Mouse (Mus musculus): ENCODE data around the gene Olfr619. TPM values are rescaled to one million over a fixed set of nuclear protein-coding genes. Genes with fewer than 3 reads are reported as not detected.

The Olfr619 gene
- polyA plus RNA-seq, 1 experiment: not detected

DNA sequence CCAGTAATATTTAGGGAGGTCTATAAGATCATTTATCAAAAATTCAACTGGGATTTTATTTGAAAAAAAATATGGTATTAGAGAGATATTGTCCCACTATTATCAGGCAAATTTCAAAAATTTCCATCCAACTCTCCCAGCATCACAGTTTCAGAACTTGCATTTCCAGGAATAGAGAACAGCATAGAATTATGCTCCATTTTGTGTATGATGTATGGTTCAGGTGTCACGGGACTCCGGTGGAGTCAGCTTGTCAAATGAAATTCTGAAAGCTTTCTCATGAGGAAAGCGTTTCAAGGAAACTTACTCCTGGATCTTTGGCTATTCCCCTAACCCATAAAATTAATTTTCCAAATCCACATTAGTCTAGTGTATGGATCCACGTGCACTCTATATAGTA is 43.7 kb downstream of the Olfr619 start:
- 81% methylated on average over 4 of the region's 4 CpGs for WGBS

More for the DNA sequence above, 43.7 kb downstream of the Olfr619 start:
- TF ChIP-seq POLR2A (IDR thresholded peaks at IDR 0.05; ENCODE audit: borderline replicate concordance, control insufficient read depth, low read depth, low read length): no peak
- no peak for TF ChIP-seq CTCF (IDR thresholded peaks at IDR 0.05; ENCODE audit: control insufficient read depth, insufficient read depth, low read length)
- no peak overlapping the region for H3K27ac ChIP-seq (ENCODE audit: control insufficient read depth, insufficient read depth, low read depth, low read length, poor library complexity)
- no peak overlapping the region for H3K4me3 ChIP-seq (replicated peaks; ENCODE audit: control insufficient read depth, low read depth, low read length)
- no peaks in the 10 kb centered on the region for H3K4me1 ChIP-seq (ENCODE audit: control insufficient read depth, insufficient read depth, low read length)

Other genes with a start within 250 kb of the Olfr619 start
- not detected in 2 replicates for gene Olfr601, start 237.9 kb upstream of the Olfr619 start, polyA plus RNA-seq (2011; ENCODE audit: insufficient read depth, insufficient read length, low replicate concordance, missing spikeins)
- gene Olfr603, start 214.4 kb upstream of the Olfr619 start, polyA plus RNA-seq (2011; ENCODE audit: insufficient read depth, insufficient read length, low replicate concordance, missing spikeins): not detected in 2 replicates
- not detected in 2 replicates for gene Usp17lc, start 185.5 kb upstream of the Olfr619 start, polyA plus RNA-seq (2011; ENCODE audit: insufficient read depth, insufficient read length, low replicate concordance, missing spikeins)
- not detected in 2 replicates for gene Olfr605, start 155.1 kb upstream of the Olfr619 start, polyA plus RNA-seq (2011; ENCODE audit: insufficient read depth, insufficient read length, low replicate concordance, missing spikeins)
- gene Olfr606, start 151.5 kb upstream of the Olfr619 start, polyA plus RNA-seq (2011; ENCODE audit: insufficient read depth, insufficient read length, low replicate concordance, missing spikeins): not detected in 2 replicates
- gene Olfr607, start 136.4 kb upstream of the Olfr619 start, polyA plus RNA-seq (2011; ENCODE audit: insufficient read depth, insufficient read length, low replicate concordance, missing spikeins): 0.70 TPM in 1 of 2 replicates, not detected in the other
- not detected in 2 replicates for gene Olfr608, start 130.7 kb upstream of the Olfr619 start, polyA plus RNA-seq (2011; ENCODE audit: insufficient read depth, insufficient read length, low replicate concordance, missing spikeins)
- gene Olfr609, start 102.5 kb upstream of the Olfr619 start, polyA plus RNA-seq (2011; ENCODE audit: insufficient read depth, insufficient read length, low replicate concordance, missing spikeins): not detected in 2 replicates
- gene Olfr610, start 88.5 kb upstream of the Olfr619 start, polyA plus RNA-seq (2011; ENCODE audit: insufficient read depth, insufficient read length, low replicate concordance, missing spikeins): not detected in 2 replicates
- gene Olfr611, start 79.7 kb upstream of the Olfr619 start, polyA plus RNA-seq (2011; ENCODE audit: insufficient read depth, insufficient read length, low replicate concordance, missing spikeins): not detected in 2 replicates
- gene Olfr612, start 57.9 kb upstream of the Olfr619 start, polyA plus RNA-seq (2011; ENCODE audit: insufficient read depth, insufficient read length, low replicate concordance, missing spikeins): not detected in 2 replicates
- gene Olfr613, start 52.5 kb upstream of the Olfr619 start, polyA plus RNA-seq (2011; ENCODE audit: insufficient read depth, insufficient read length, low replicate concordance, missing spikeins): not detected in 2 replicates
- gene Olfr615, start 44.5 kb upstream of the Olfr619 start, polyA plus RNA-seq (2011; ENCODE audit: insufficient read depth, insufficient read length, low replicate concordance, missing spikeins): not detected in 2 replicates
- gene Olfr616, start 31.4 kb upstream of the Olfr619 start, polyA plus RNA-seq (2011; ENCODE audit: insufficient read depth, insufficient read length, low replicate concordance, missing spikeins): not detected in 2 replicates
- not detected in 2 replicates for gene Olfr617, start 27.5 kb upstream of the Olfr619 start, polyA plus RNA-seq (2011; ENCODE audit: insufficient read depth, insufficient read length, low replicate concordance, missing spikeins)
- not detected in 2 replicates for gene Olfr618, start 10.5 kb upstream of the Olfr619 start, polyA plus RNA-seq (2011; ENCODE audit: insufficient read depth, insufficient read length, low replicate concordance, missing spikeins)
- 0.68 and 2.1 TPM in 2 replicates for gene Olfr620, start 12.0 kb downstream of the Olfr619 start, polyA plus RNA-seq (2011; ENCODE audit: insufficient read depth, insufficient read length, low replicate concordance, missing spikeins)
- gene Olfr622, start 42.1 kb downstream of the Olfr619 start, polyA plus RNA-seq (2011; ENCODE audit: insufficient read depth, insufficient read length, low replicate concordance, missing spikeins): not detected in 2 replicates
- gene Olfr623, start 63.1 kb downstream of the Olfr619 start, polyA plus RNA-seq (2011; ENCODE audit: insufficient read depth, insufficient read length, low replicate concordance, missing spikeins): not detected in 2 replicates
- gene Olfr624, start 70.6 kb downstream of the Olfr619 start, polyA plus RNA-seq (2011; ENCODE audit: insufficient read depth, insufficient read length, low replicate concordance, missing spikeins): 0.25 and 0.45 TPM in 2 replicates
- gene Olfr625-ps1, start 82.1 kb downstream of the Olfr619 start, polyA plus RNA-seq (2011; ENCODE audit: insufficient read depth, insufficient read length, low replicate concordance, missing spikeins): not detected in 2 replicates
- 0.27 and 0.40 TPM in 2 replicates for gene Olfr243, start 114.1 kb downstream of the Olfr619 start, polyA plus RNA-seq (2011; ENCODE audit: insufficient read depth, insufficient read length, low replicate concordance, missing spikeins)
- gene Olfr628, start 129.8 kb downstream of the Olfr619 start, polyA plus RNA-seq (2011; ENCODE audit: insufficient read depth, insufficient read length, low replicate concordance, missing spikeins): not detected in 2 replicates
- 1.2 TPM in 1 of 2 replicates, not detected in the other for gene Olfr629, start 144.4 kb downstream of the Olfr619 start, polyA plus RNA-seq (2011; ENCODE audit: insufficient read depth, insufficient read length, low replicate concordance, missing spikeins)
- not detected in 2 replicates for gene Olfr630, start 156.8 kb downstream of the Olfr619 start, polyA plus RNA-seq (2011; ENCODE audit: insufficient read depth, insufficient read length, low replicate concordance, missing spikeins)
- not detected in 2 replicates for gene Olfr69, start 171.0 kb downstream of the Olfr619 start, polyA plus RNA-seq (2011; ENCODE audit: insufficient read depth, insufficient read length, low replicate concordance, missing spikeins)
- 0.36 TPM in 1 of 2 replicates, not detected in the other for gene Olfr68, start 179.1 kb downstream of the Olfr619 start, polyA plus RNA-seq (2011; ENCODE audit: insufficient read depth, insufficient read length, low replicate concordance, missing spikeins)
- gene Olfr67, start 191.2 kb downstream of the Olfr619 start, polyA plus RNA-seq (2011; ENCODE audit: insufficient read depth, insufficient read length, low replicate concordance, missing spikeins): 0.25 TPM in 1 of 2 replicates, not detected in the other
- 16,360 and 37,491 TPM in 2 replicates for gene Hbb-bt, start 213.4 kb downstream of the Olfr619 start, polyA plus RNA-seq (2011; ENCODE audit: insufficient read depth, insufficient read length, low replicate concordance, missing spikeins)
- 44,806 and 110,365 TPM in 2 replicates for gene Hbb-bs, start 227.5 kb downstream of the Olfr619 start, polyA plus RNA-seq (2011; ENCODE audit: insufficient read depth, insufficient read length, low replicate concordance, missing spikeins)
- not detected in 2 replicates for gene Hbb-bh2, start 239.9 kb downstream of the Olfr619 start, polyA plus RNA-seq (2011; ENCODE audit: insufficient read depth, insufficient read length, low replicate concordance, missing spikeins)
- gene Hbb-bh1, start 242.6 kb downstream of the Olfr619 start, polyA plus RNA-seq (2011; ENCODE audit: insufficient read depth, insufficient read length, low replicate concordance, missing spikeins): 1.6 TPM in 1 of 2 replicates, not detected in the other

Data from bone marrow, adult 2 months (tissue).